Mouse (Mus musculus) olfactory bulb, adult 2 months (tissue): ENCODE results near the gene Mpp4. TPM values are rescaled to one million over a fixed set of nuclear protein-coding genes. Genes with fewer than 3 reads are reported as not detected.
A peak's percentile ranks its signal among the peaks of the same experiment; 100 is the strongest.

Experiments used
- H3K27ac ChIP-seq: fragments of 200-500 bp; 2 replicates; pipeline ENCODE4 v1.5.1; 2012; ENCODE audit warnings: low read depth, low read length; ENCODE audit not compliant: insufficient read depth
- H3K4me1 ChIP-seq: fragments of 200-500 bp; 2 replicates; pipeline ENCODE4 v1.6.1; 2012; ENCODE audit warnings: low read length; ENCODE audit not compliant: control insufficient read depth, insufficient read depth
- H3K4me3 ChIP-seq: fragments of 200-500 bp; 2 replicates; pipeline ENCODE4 v1.5.1; 2012; ENCODE audit warnings: mild to moderate bottlenecking, low read depth, low read length, moderate library complexity; ENCODE audit not compliant: insufficient read depth
- CTCF ChIP-seq: fragments of 200-500 bp; IDR thresholded peaks from 2 replicates; pipeline ENCODE4 v1.5.1; 2012; ENCODE audit warnings: low read depth, mild to moderate bottlenecking, low read length, moderate library complexity; ENCODE audit not compliant: insufficient read depth
- POLR2A ChIP-seq: fragments of 200-500 bp; IDR thresholded peaks from 2 replicates; pipeline ENCODE4 v1.6.1; 2012; ENCODE audit warnings: mild to moderate bottlenecking, low read depth, low read length, moderate library complexity; ENCODE audit not compliant: insufficient read depth
- WGBS: fragments of 180-500 bp; shearing (Covaris S2); methylation state at CpG from one replicate; pipeline ENCODE4 v1.1.7; 2018; 5-methylcytosine and 5-hydroxymethylcytosine counted together
- polyA plus RNA-seq: library from polyadenylated mRNA; stranded (reverse); fragments of >200 nt; gene quantifications from 2 replicates; pipeline ENCODE4 v1.2.4, GENCODE M21; 2012; ENCODE audit warnings: low replicate concordance; ENCODE audit not compliant: missing spikeins, insufficient read depth, insufficient read length

Gene Mpp4
- polyA plus RNA-seq, 1 experiment, result not detected

- TF ChIP-seq CTCF (no peak), POLR2A (no peak)
- Histone ChIP-seq H3K27ac (no peak overlapping the region), H3K4me1 (no peaks in the 10 kb centered on the region), H3K4me3 (no peak overlapping the region)
- WGBS, result 89% methylated on average over 5 of the region's 5 CpGs
These were observed 9.8 kb upstream of the Mpp4 start for GRCm38 (mm10) chr1:59173023-59173422.

GRCm38 (mm10) chr1:59171875-59172274, 8.7 kb upstream of the Mpp4 start:
- Histone ChIP-seq H3K4me3 (no peak overlapping the region), H3K4me1 (no peaks in the 10 kb centered on the region), H3K27ac (no peak overlapping the region)
- TF ChIP-seq POLR2A (no peak), CTCF (no peak)
- 79% methylated on average over 5 of the region's 5 CpGs for WGBS

- WGBS, result 76% methylated on average over 8 of the region's 8 CpGs
- no peak for TF ChIP-seq CTCF
- no peak for TF ChIP-seq POLR2A
- no peak overlapping the region for H3K27ac ChIP-seq
- no peaks in the 10 kb centered on the region for H3K4me1 ChIP-seq
- H3K4me3 ChIP-seq, result no peak overlapping the region
These were observed 7.1 kb upstream of the Mpp4 start for GRCm38 (mm10) chr1:59170290-59170689.

- Histone ChIP-seq H3K4me1 (no peaks in the 10 kb centered on the region), H3K4me3 (no peak overlapping the region), H3K27ac (no peak overlapping the region)
- 88% methylated on average over 6 of the region's 6 CpGs for WGBS
- TF ChIP-seq CTCF (no peak), POLR2A (no peak)
These were observed 6.4 kb upstream of the Mpp4 start for GRCm38 (mm10) chr1:59169586-59169985.

DNA sequence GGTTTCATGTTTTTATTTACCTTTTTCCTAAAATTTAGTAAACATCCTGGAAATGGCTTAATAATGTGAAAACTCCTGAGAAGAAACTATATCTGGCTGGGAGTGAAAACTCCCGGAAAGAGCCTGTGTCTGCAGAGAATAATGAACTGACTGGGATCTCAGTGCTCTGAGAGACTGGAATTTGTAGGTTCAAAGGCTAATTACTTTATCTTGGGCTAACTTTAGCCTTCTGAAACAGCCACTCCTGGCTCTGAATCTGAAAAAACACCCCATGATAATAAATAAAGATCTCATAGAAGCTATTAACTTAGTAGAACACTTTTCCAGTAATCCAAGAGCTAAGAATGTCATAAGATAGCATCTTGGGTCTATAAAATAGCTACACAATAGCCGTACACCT, 5.4 kb upstream of the Mpp4 start:
- 91% methylated on average over 2 of the region's 2 CpGs for WGBS
- Histone ChIP-seq H3K4me3 (no peak overlapping the region), H3K4me1 (no peaks in the 10 kb centered on the region), H3K27ac (no peak overlapping the region)
- TF ChIP-seq CTCF, result no peak
- no peak for TF ChIP-seq POLR2A

DNA sequence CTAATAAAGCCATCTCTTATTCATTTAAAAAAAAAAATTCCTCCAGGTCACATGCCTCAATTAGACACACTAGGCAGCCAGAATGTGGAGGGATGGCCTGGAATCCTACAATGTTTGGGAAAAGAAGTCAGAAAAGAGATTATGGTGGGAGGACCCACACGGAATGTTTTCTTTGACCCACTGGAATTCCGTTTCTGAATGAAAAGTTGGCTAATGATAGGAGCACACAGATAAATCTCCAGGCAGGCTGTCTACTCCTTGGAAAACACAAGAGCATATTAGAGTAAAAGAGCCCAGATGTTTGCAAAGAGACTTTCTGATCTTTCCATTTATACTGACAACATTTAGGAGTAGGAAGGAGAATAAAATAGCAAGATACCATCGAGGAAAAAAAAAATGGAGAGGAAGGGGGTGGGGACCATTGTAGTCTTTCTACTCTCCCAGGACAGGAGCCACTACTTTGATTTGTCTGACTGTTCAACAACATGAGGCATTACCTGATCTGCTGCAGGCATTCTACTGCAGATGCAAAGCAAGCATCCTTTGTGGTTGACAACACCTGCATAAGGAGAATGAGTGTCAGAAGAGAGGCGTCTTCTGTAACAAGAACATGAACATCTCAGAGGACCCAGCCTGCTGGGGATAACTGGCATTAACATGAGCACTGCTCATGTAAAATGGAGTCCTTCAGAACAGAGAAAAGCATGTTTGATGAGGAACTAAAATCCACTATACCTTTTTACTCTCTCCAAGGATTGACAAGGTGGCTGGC, 4.7 kb upstream of the Mpp4 start:
- Histone ChIP-seq H3K4me1 (peaks cover 7% of the 10 kb centered on the region), H3K4me3 (no peak overlapping the region), H3K27ac (no peak overlapping the region)
- TF ChIP-seq POLR2A (no peak), CTCF (no peak)
- WGBS, result 88% methylated on average over 4 of the region's 4 CpGs

- WGBS, result 63% methylated on average over 9 of the region's 9 CpGs
- Histone ChIP-seq H3K4me1 (peaks cover 11% of the 10 kb centered on the region), H3K4me3 (no peak overlapping the region), H3K27ac (no peak overlapping the region)
- TF ChIP-seq CTCF (no peak), POLR2A (no peak)
These were observed 3.2 kb upstream of the Mpp4 start for GRCm38 (mm10) chr1:59166232-59166905.

- H3K4me1 ChIP-seq, result peaks cover 11% of the 10 kb centered on the region
- WGBS, result 57% methylated on average over 5 of the region's 5 CpGs
- no peak overlapping the region for H3K27ac ChIP-seq
- TF ChIP-seq POLR2A, result no peak
- TF ChIP-seq CTCF, result no peak
- H3K4me3 ChIP-seq, result no peak overlapping the region
These were observed 729 bp upstream of the Mpp4 start for GRCm38 (mm10) chr1:59163918-59164317.

GRCm38 (mm10) chr1:59162309-59163024, 722 bp downstream of the Mpp4 start:
- WGBS, result 34% methylated on average over 8 of the region's 8 CpGs
- no peak overlapping the region for H3K4me3 ChIP-seq
- peaks cover 11% of the 10 kb centered on the region for H3K4me1 ChIP-seq
- H3K27ac ChIP-seq, result peak overlapping the region; percentile 32; the same call in 1 of the 2 replicates
- no peak for TF ChIP-seq POLR2A
- no peak for TF ChIP-seq CTCF
